Mouse (Mus musculus) granulocyte monocyte progenitor cell, adult 5-6 weeks (primary cell): ENCODE measurements around the gene Trim16. TPM values are rescaled to one million over a fixed set of nuclear protein-coding genes. Genes with fewer than 3 reads are reported as not detected.
A peak's percentile ranks its signal among the peaks of the same experiment; 100 is the strongest.

Source experiments
- ATAC-seq: replicated peaks from 2 replicates; pipeline ENCODE4 v1.8.0; 2016; ENCODE audit warnings: mild to moderate bottlenecking, moderate TSS enrichment, inconsistent platforms; ENCODE audit not compliant: poor library complexity, severe bottlenecking
- total RNA-seq, 2 experiments: library from RNA; stranded (forward) in 1 of 2; stranded (reverse) in 1 of 2; fragments of 200-712, 200-1000 nt in 1 of 2; fragments of >200 nt in 1 of 2; fragmentation: Nextera tagmentation in 1 of 2; gene quantifications; 2 replicates each; pipeline ENCODE4 v1.2.3; 2014 to 2017

The Trim16 gene
- 12.2 and 29.7 TPM in 2 replicates for total RNA-seq (2014; fragmentation: Nextera tagmentation)
- 19.3 and 22.9 TPM in 2 replicates for total RNA-seq (2017)

GRCm38 (mm10) chr11:62820059-62820541, at the start of gene Trim16:
Trim16 (plus strand) TSS chr11:62820231.
- ATAC-seq, result peak; percentile 75

- no peak for ATAC-seq
Measured at GRCm38 (mm10) chr11:62776510-62776909, 43.5 kb upstream of the Trim16 start.

GRCm38 (mm10) chr11:62788935-62789616, 31.0 kb upstream of the Trim16 start, which contains the start of gene Zfp286:
Zfp286 (minus strand) TSS chr11:62789462.
- peak; percentile 100 for ATAC-seq

- no peak; the same call in 1 of the 2 replicates for ATAC-seq
Measured at GRCm38 (mm10) chr11:62789617-62789936, 30.5 kb upstream of the Trim16 start.

GRCm38 (mm10) chr11:62804119-62804518, 15.9 kb upstream of the Trim16 start:
- no peak for ATAC-seq

GRCm38 (mm10) chr11:62807965-62808364, 12.1 kb upstream of the Trim16 start:
- peak; percentile 87 for ATAC-seq

GRCm38 (mm10) chr11:62809201-62809600, 10.8 kb upstream of the Trim16 start:
- no peak for ATAC-seq

- no peak for ATAC-seq
Measured at GRCm38 (mm10) chr11:62812268-62812667, 7.8 kb upstream of the Trim16 start.

- ATAC-seq, result no peak
Measured at GRCm38 (mm10) chr11:62813497-62813896, 6.5 kb upstream of the Trim16 start.

- ATAC-seq, result no peak
Measured at GRCm38 (mm10) chr11:62813970-62814624, 5.9 kb upstream of the Trim16 start.

GRCm38 (mm10) chr11:62814625-62815024, 5.4 kb upstream of the Trim16 start:
- no peak for ATAC-seq

GRCm38 (mm10) chr11:62815438-62815837, 4.6 kb upstream of the Trim16 start:
- no peak for ATAC-seq

GRCm38 (mm10) chr11:62816591-62816990, 3.4 kb upstream of the Trim16 start:
- ATAC-seq, result no peak

GRCm38 (mm10) chr11:62819059-62819686, 858 bp upstream of the Trim16 start:
- no peak for ATAC-seq

- peak; percentile 28 for ATAC-seq
Measured at GRCm38 (mm10) chr11:62820661-62821437, 818 bp downstream of the Trim16 start.

GRCm38 (mm10) chr11:62821893-62822292, 1.9 kb downstream of the Trim16 start:
- peak; percentile 66 for ATAC-seq

GRCm38 (mm10) chr11:62824211-62824610, 4.2 kb downstream of the Trim16 start:
- no peak for ATAC-seq

- ATAC-seq, result no peak
Measured at GRCm38 (mm10) chr11:62825222-62826105, 5.4 kb downstream of the Trim16 start.

GRCm38 (mm10) chr11:62826106-62826733, 6.2 kb downstream of the Trim16 start:
- no peak for ATAC-seq
